Mouse (Mus musculus): Measurements from ENCODE around the gene Eddm3b.

The Eddm3b gene

DNA sequence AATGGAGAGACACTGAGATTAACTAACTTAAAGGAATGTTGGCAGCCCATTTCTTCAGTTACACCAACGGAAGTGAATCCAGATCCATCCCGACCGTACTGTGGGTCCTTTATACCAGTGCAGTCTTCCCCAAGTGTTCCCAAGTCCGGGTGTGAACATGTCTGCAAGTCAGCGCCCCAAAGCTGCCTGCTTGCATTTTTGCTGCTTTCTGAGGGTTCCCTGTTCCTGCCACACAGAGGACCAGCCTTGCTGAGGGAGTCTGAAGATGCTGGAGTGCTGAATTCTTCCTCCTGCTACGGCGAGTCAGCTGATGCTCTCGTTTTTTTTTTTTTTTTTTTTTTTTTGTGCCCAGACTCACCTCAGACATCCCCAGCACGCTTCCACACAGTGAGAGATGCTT, 19.3 kb upstream of the Eddm3b start:
- DNase-seq = no peak

DNA sequence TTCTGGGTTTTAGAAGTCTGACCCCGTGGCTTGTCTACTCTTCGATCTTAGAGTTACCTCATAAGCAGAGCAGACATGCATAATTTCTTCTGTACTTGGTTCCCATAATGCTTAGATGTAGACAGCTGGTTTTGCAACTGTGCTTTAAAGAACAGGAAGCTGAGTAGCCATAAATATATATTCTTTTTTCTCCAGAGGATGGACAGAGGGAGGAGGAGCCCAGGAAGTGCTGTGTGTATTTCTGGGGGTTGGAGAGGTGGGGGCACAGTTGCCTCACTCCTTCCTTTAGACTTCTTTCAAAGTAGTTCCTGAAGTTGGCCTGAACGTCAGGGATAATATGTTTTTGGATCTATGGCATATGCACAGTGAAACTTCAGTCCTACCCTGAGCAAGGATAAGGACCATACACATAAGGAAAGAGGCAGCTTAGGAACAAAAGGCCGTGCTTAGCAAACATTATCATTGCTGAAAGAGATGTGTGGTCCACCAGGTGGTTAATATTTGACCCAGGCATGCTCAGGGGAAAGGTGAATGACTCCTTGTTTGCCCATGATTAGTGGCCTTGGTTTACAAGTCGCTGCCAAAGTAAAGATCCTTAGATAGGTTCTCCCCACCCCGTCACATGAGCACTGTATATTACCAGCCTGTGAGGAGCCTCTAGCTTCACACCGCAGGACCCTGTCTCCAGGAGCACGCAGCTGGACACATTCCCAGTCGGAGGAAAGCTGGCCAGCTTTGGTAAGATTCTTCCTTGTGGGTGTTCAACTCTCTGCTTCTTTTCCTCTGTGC, 18.3 kb upstream of the Eddm3b start:
- DNase-seq = no peak

DNA sequence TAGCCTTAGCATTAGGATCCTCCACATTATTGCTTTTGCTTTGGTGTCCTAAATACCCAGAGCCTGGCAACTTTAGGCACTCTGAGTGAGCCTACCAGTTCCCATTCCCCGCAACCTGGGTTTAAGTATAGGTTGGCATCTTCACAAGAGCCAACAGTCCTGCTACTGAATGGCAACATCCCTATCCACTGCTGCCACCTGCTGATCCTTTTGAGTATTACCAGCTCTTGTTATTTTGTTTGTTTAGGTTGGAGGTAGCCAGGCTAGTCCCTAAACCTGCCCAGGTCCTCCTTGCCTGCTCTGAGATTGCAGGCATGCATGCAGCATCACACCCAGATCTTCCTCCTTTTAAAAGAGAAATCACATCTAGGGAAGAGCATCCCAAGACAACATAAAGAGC, 15.9 kb upstream of the Eddm3b start:
- DNase-seq = peak; percentile 21 to 75

DNA sequence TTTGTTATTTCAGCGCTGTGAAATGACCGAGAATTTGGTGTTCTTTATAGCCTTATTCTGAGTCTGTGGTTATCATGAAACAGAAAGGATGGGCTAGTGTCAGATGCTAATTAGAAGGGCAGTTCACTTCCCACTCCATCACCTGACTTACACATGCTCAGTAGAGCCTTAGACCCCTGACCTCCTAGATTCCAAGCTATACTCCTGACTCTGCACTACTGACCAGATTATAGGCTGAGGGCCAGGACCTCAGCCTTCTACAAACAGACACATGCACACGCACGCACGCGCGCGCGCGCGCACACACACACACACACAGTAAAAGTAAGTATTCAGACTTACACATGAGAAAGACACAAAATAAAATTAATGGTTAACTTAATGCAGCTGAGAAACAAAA, 15.3 kb upstream of the Eddm3b start:
- no peak for DNase-seq

DNA sequence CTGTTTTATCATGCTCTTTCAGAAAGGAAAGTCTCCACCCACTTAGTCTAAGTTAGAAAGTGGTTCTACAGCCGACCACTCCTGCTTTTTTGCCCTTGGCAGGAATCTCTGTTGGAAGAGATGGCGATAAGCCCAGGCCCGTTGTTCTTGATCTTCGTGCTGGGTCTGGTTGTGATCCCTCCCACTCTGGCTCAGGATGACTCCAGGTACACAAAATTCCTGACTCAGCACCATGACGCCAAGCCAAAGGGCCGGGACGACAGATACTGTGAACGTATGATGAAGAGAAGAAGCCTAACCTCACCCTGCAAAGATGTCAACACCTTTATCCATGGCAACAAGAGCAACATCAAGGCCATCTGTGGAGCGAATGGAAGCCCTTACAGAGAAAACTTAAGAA, 12.9 kb upstream of the Eddm3b start:
- DNase-seq = no peak

DNA sequence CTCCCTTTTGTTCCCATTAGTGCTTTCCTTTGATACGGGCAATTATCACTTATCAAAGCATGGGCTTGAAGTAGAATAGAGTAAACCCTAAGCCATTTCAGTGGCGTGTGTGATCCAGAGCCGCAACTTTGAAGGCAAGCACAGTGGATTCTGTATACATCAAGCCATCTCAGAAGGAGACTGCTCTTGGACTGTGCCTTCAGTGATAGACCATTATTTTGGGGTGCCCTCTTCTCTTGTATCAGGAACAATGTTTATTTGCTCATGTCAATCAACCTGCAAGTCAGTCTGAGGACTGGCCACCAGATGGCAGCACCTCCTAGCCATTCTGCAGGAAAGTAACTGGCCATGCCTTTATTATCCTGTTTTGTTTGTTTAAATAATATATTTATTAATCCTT, 11.0 kb upstream of the Eddm3b start:
- DNase-seq = peak; percentile 63 to 82

DNA sequence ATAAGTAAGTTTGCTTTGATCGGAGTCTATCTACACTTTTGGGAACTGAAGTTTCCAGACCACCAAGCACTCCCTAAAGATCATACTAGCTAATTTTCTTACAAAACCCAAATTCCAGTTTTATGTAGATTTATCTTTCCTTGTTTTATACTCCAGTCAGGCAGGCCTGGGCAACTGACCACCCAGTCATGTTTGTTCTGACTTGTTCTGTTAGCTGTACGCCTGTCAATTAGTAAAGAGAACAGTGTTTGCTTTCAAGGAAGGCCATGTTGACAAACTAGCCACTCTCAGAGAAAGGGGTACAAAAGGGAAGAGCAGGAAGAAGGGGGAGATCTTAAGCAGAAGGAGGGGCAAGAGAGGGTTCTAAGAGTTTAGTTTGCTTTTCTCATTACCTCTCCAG, 9.9 kb upstream of the Eddm3b start:
- DNase-seq = no peak

DNA sequence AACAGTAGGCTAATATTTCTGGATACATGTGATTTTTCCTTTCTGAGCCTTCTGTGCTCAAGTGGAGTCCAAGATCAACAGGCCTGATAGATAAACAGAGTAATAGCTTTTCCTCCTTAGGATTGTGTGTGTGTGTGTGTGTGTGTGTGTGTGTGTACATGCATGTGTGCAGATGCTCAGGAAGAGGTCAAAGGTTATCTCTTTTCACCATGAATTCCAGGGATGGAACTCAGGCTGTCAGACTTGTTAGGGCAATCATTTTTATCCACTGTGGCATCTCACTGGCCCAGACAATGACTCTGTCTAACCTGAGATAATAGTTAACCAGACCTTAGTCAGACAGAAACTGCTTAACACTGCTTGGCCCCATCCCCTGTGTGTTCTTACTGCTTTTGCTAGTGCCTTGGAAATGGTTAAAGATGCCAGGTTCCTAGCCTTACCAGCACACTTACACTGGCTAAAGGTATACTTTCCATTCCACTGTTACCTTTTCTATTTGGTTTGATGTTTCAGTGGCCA, 7.7 kb upstream of the Eddm3b start:
- no peak for DNase-seq

DNA sequence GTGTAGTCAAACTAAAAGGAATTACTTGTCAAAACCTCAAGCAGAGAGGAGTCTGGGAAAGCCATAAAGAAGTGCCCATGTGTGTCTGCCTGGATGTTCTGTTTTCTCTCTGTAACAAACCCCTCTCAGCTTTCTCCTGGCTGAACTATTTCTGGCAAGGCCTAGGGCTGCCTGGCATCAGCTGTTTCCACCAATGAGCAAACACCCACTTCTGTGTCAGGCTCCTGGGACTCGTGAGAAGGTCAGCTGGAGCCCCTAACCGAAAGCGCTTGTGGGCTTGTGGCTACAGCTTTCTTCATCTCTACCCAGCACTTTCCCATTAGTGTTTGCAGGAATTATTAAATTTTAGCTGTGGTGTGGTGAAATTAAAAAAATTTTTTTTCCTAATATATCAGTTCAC, 2.3 kb upstream of the Eddm3b start:
- DNase-seq = no peak

DNA sequence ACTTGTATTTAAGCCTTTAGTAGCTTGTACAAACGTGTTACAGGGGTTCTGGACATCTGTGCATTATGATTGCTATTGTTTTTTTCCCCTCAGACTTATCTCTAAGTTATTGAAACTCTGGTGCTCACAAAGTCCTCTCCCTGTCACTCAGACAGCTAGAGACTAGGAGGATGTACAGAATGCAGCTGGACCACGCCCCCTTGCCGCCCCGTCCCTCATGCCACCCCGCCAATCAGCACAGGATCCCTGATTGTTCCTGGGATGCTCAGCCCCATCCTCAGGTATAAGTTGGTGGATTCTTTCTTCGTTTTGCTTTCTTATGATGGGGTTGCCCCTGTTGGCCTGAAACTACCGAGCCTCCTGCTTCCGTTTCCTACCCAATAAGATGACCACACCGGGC, 750 bp upstream of the Eddm3b start:
- no peak for DNase-seq

DNA sequence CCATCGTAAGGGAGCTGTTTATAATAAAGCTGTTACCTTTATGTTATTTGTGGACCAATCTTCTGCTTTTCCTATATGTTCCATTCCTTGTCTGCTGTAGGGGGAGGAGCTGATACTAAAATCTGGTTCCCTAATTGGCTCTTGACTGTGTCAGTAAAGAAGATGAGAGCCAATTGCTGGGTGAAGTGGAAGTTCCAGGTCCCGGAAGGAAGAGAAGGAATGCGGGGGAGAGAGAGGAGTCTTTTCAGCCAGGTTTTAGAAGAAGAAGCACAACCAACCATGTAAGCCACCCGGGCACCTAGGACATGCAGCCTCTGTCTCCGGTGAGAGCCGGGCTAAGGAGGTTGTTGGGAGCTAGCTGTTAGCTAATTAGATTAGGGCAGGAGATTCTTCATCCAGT, 11.5 kb downstream of the Eddm3b start:
- DNase-seq = no peak

DNA sequence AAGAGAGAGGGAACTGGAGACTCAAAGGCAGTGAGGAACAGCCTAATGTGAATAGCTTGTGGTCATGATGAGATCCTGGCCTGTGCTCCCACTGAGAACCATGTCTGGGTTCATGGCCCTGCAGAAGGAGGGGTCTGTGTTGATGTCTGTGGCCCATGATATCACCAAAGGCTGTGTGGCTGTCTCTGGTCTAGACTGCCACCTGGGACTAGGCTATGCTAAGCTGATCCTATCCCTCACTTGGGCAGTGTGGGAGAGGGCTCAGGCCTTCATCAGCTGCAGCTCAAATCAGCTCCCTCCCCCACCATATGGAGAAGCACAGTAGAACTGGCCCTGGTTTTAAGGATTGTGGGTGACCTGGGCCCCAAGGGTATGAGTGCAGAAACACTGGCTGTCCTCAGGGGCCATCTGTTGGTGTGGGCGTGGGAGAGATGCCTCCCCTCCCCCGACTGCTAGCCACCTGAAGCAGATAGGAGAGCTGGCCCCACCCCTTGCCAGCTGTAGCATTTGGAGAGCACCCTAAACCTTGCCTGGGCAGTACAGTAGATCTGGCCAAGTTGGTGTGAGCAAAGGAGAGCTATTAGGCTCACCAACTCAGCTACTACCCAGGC, 13.5 kb downstream of the Eddm3b start:
- peak; percentile 53 to 54 for DNase-seq

DNA sequence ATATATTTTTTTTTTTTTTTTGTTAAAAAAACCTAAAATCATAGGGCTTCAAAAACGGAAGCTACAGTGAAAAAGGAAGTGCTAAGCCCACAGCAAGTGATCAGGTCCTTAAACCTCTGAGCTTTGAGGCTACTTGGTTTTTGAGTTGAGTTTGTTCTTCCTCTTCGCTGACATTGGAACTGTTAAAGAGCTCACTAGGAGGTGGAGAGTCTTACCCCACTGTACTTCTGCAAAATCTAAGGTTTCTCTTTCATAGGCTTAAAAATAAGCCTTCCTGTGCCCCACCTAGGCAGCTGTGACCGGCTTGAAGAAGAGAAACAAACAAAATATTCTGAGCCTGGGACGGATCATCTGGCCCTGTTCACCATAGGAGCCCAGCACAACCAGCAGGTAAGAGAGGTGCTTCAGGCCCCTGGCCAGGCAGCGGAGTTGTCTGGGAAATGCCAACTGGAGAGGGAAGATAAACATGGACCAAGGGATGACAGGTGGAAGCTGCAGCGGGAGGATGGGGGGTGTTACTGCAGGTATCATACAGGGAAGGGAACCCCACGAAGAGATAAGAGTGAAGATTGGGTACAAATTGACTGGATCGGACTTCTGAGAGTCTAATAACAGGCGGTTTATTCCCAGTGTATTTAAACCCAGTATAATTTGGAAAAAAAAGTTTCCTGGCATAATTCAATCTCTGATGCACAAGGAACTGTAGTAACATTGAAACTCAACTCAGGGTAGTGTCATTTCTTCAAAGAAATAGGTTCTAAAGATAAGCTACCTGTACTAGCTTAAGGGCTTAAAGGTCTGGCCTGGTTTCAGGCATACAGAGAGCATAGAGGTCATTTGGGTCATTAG, 14.8 kb downstream of the Eddm3b start:
- peak; percentile 39 to 51 for DNase-seq

DNA sequence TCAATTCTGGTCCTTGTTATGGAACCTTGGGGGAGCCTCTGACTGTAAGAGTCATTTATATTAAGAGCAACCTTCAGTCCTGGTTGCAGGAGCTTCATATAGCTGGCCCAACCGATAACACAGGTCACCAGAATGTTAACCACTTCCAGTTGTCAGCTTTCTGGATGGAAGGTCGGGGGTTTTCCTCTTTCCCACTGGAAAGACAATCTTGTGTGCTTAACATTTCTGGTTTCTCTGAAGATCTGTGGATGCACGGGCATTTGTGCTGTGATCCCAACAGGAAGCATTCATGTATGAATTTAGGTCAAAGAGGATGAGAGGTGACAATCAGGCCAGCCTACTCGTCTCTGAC, 15.4 kb downstream of the Eddm3b start:
- DNase-seq = no peak

DNA sequence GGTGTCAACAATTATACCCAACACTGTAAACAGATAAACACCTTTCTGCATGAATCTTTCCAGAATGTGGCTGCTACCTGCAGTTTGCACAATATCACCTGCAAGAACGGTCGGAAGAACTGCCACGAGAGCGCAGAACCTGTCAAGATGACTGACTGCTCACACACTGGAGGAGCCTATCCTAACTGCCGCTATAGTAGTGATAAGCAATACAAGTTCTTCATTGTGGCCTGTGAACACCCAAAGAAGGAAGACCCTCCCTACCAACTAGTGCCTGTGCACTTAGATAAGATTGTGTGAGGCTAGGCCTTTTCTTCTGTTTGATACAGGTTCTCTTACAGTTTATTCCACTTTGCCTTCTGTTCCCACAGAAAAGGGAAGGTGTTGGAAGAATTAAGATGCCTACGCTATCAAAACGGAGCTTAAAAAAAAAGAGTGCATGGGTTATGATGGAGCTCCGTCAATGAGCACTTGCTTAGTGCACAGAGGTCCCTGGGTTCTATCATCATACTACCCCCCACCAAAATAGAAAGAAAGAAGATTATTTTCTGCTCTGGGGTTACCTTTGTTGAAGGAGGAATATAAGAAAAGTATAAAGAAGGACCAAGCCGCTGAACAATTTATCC, 16.2 kb downstream of the Eddm3b start:
- DNase-seq = peak in 1 of 2 experiments; percentile 21

DNA sequence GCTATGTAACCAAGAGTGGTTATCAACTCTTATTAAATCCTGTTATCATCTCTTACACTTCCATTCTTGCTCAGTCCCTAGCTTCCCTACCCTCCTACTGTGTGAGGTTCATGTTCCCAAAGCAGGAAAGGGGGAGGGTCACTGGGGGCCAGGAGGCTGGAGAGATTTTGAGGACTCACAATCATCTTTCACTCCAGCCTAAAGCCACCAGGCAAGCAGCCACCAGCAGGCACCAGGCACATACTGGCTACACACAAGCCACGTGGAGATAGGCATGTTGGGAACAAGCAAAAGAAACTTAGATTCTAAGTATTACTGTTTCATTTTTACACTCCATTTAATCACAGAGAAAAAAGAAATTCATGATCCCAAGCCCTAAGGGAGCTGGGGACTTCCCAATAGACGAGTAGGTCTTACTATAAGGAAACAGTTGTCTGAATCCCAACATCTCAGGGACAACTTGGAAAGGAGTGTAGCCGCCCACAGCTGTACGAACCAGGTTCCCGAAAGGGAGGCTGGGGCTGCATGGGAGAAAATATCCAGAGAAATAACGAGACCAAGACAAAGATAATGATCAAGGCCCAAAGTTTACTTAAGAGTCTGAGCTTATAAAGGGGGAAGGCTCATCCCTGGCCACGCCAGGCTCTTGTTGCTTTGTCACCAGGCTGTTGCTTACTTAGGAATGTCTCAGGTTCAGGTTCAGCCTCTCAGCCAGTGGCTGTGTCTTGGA, 17.0 kb downstream of the Eddm3b start:
- no peak for DNase-seq

DNA sequence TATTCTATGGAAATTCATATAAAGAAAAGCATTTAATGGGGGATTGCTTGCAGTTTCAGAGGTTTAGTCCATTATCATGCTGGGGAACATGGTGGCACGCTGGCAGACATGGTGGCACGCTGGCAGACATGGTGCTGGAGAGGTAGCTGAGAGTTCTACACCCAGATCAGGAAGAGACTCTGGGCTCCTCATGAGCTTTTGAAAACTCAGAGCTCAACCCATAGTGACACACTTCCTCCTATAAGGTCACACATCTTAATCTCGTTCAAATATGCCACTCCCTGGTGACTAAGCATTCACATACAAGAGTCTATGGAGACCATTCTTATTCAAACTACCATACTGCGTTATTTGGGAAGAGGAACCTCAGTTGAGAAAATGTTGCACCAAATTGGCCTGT, 18.1 kb downstream of the Eddm3b start:
- DNase-seq = no peak

DNA sequence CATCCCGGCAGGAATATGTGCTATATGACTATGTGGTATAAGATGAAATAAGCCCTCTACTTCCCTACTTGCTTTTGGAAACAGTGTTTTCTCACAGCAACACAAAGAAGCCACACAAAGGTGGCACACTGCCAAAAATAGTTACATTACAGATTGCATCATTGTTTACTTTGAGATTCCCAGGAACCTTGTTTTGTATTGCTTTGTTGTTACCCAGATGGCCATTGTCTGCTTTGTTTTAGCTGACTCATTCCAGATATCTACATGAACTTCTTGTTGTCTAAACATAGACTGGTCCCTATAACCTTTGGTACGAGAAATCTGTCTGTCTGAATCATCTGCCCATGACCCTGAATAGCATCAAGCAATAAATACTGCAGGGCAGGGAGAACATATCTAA, 26.1 kb downstream of the Eddm3b start:
- no peak for DNase-seq

DNA sequence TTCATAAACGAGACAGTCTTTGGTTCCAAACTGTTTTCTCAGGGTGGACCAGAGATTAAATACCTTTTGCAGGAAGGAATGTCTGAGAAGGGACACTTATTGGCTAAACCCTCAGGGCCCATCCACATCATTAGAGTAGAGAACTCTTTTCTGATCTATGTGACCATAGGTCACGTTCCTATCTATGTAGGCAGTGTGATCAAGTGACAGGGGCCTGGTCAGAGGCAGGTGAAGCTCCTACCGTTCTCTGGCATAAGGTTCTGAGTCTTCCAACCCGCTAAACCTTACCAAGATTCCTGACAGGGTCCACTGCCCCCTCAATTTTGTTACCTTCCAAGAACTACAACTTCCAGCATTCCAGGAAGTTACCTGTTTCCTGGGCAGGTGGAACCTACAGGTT, 27.9 kb downstream of the Eddm3b start:
- no peak for DNase-seq

DNA sequence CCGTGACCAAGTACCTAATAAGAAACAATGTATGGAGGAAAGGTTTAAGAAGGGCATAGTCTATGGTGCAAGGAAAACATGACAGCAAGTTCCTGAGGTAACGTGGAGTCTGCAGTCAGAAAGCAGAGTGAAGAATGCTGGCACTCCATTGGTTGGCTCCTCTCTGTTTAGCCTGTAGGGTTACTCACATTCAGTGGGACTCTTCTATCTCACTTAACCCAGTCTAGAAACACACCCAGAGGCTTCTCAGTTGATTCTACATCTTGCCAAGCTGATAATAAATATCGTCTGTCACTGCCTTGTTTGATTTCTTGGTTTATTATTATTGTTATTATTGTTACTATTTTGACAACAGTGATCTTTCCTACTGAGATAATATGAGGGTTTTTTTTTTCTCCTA, 28.3 kb downstream of the Eddm3b start:
- DNase-seq = no peak

DNA sequence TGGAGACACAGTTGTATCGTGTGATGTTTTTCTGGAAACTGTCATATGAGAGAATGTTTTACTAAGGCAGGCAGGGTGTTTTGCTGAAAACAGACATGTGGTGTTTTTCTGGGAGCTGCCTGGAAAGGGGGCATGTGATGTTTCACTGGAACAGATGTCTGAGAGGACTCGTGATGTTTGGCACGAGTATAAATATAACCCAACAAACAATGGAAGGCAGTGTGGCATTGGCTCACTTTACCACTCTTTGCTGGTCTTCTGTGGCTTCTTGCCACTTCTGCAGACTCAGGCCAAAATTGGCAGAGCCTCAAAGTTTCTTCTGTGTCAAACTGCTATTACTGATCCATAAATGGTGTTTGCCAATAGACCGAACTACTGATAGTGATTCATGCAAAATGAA, 29.1 kb downstream of the Eddm3b start:
- no peak for DNase-seq

DNA sequence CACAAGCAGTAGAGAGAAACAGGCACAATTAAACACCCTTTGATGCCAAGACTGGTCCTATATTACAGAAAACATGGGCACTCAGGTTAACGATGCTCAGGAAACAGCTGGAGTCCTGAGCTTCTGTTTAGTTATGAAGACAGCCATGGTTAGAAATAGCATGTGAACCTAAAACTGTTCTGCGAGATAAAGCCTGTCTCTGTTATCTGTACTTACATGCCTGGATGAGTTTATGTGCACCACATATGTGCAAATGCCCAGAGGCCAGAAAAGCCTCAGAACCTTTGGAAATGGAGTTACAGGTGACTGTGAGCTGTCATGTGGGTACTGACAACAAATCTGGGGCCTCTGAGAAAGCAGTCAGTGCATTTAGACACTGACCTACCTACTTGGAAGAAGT, 29.7 kb downstream of the Eddm3b start:
- DNase-seq = no peak

DNA sequence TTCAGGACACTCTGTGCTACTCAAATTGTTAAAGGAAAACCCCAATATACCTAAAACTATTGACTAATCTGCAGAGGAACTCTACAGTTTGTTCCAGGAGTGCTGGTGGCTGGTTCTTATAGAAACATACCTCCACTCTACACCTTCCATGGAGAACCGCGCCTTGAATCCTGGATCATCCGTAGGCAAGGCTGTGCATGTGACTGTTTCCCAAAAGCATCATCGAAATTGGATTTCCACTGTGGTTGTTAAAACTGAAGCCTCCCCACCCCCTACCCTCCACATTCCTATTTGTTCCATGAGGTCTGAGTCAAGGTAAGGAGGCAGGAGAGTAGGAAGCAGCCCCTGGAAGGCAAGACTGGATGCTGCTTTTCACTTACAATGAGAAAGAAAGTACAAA, 30.2 kb downstream of the Eddm3b start:
- no peak for DNase-seq
